In genomic region chr2:140670457-140670856, GRCm38 (mm10) we compare ENCODE assay signal across 7 mouse cellular contexts. TPM values are rescaled to one million over a fixed set of nuclear protein-coding genes. Genes with fewer than 3 reads are reported as not detected.
A peak's percentile ranks its signal among the peaks of the same experiment; 100 is the strongest.
DNase-seq lines count a peak whose midpoint lies in the region; ATAC-seq and TF ChIP-seq lines count a peak whose summit lies in the region.

No protein-coding gene starts in this region.

- H3K27me3 ChIP-seq in limb, embryonic 14.5 days (ENCODE audit: control insufficient read depth, insufficient read depth, low read length) = no peaks in the 10 kb centered on the region
- H3K27me3 ChIP-seq in midbrain, postnatal 0 days (ENCODE audit: insufficient read depth, low read length) = no peaks in the 10 kb centered on the region

- H3K36me3 ChIP-seq in limb, embryonic 14.5 days (ENCODE audit: control insufficient read depth, insufficient read depth, low read length) = no peaks in the 10 kb centered on the region
- no peaks in the 10 kb centered on the region for H3K36me3 ChIP-seq in midbrain, postnatal 0 days (ENCODE audit: insufficient read depth, low read length)

- H3K9ac ChIP-seq in limb, embryonic 14.5 days (ENCODE audit: low read depth, low read length, severe bottlenecking) = peak overlapping the region; percentile 81
- peak overlapping the region; percentile 50 for H3K9ac ChIP-seq in midbrain, postnatal 0 days (replicated peaks; ENCODE audit: low read length, poor library complexity, severe bottlenecking)

- peak overlapping the region; percentile 77 for H3K27ac ChIP-seq in limb, embryonic 14.5 days (replicated peaks; ENCODE audit: low read depth, low read length)
- peak overlapping the region; percentile 81 for H3K27ac ChIP-seq in midbrain, postnatal 0 days (ENCODE audit: low read depth, low read length)

- H3K4me2 ChIP-seq in limb, embryonic 14.5 days (replicated peaks; ENCODE audit: low read depth, low read length, severe bottlenecking) = peak overlapping the region; percentile 53
- peak overlapping the region; percentile 62 for H3K4me2 ChIP-seq in midbrain, postnatal 0 days (ENCODE audit: low read depth, low read length, poor library complexity, severe bottlenecking)

- TF ChIP-seq CTCF in midbrain, postnatal 0 days (IDR thresholded peaks at IDR 0.05) = peak; percentile 38; the same call in 1 of the 2 replicates

- peak; percentile 20; the same call in 1 of the 2 replicates for TF ChIP-seq POLR2A in limb, embryonic 14.5 days (IDR thresholded peaks at IDR 0.05; ENCODE audit: borderline replicate concordance, extremely low read depth, insufficient read depth, insufficient read length)

- DNase-seq in adrenal gland, adult 8-10 months = peak; percentile 15
- DNase-seq in cerebellum, postnatal 10 days = peak; percentile 69 to 79
- peak; percentile 67 to 80 for DNase-seq in frontal cortex, postnatal 36 days (ENCODE audit: low spot score in 2 of 2)
- DNase-seq in kidney, postnatal 10 days = peak; percentile 52
- peak; percentile 60 for DNase-seq in limb, embryonic 14.5 days (ENCODE audit: low spot score)
- peak; percentile 75 for DNase-seq in midbrain, postnatal 0 days (ENCODE audit: low spot score)
- DNase-seq in urinary bladder, postnatal 25 days (ENCODE audit: low spot score) = peak; percentile 27

- H3K4me1 ChIP-seq in limb, embryonic 14.5 days (ENCODE audit: control insufficient read depth, insufficient read depth, low read length) = peaks cover 11% of the 10 kb centered on the region
- H3K4me1 ChIP-seq in midbrain, postnatal 0 days (ENCODE audit: insufficient read depth, low read length) = peaks cover 4% of the 10 kb centered on the region; the same call in 1 of the 2 replicates

- ATAC-seq in limb, embryonic 14.5 days (ENCODE audit: low FRiP score, low read depth) = no peak
- ATAC-seq in midbrain, postnatal 0 days (ENCODE audit: low FRiP score) = peak; percentile 44; the same call in 1 of the 2 replicates

- H3K4me3 ChIP-seq in limb, embryonic 14.5 days (replicated peaks; ENCODE audit: low read length) = peak overlapping the region; percentile 52
- peak overlapping the region; percentile 53 for H3K4me3 ChIP-seq in midbrain, postnatal 0 days (ENCODE audit: low read depth, low read length)

- no peaks in the 10 kb centered on the region for H3K9me3 ChIP-seq in limb, embryonic 14.5 days (ENCODE audit: control insufficient read depth, low read length)
- H3K9me3 ChIP-seq in midbrain, postnatal 0 days (ENCODE audit: low read length) = no peaks in the 10 kb centered on the region

- WGBS in limb, embryonic 14.5 days = 0% methylated on average over 12 of the region's 12 CpGs
- under 1% methylated on average over 12 of the region's 12 CpGs for WGBS in midbrain, postnatal 0 days

RNA-seq across cellular contexts. Expression of gene Flrt3, which starts 0.8 kb away (rescaled TPM):
- total RNA-seq in adrenal gland, adult 8-10 months (2022) = 10 to 100 TPM in 1 of 4 experiments, 1 to 10 TPM in 3; 6.0 to 11.1 (median 7.3) TPM
- polyA plus RNA-seq in limb, embryonic 14.5 days (2012; rRNA removed) = 13.7 and 14.4 TPM in 2 replicates
- 47.6 and 56.2 TPM in 2 replicates for polyA plus RNA-seq in limb, embryonic 14.5 days (2014; fragmentation: Nextera tagmentation; extraction: Ambion mirVana)
- total RNA-seq in midbrain, postnatal 0 days (2014; rRNA removed) = 33.3 and 33.6 TPM in 2 replicates
- polyA plus RNA-seq in midbrain, postnatal 0 days (2015; fragmentation: Nextera tagmentation; extraction: Ambion mirVana) = 22.9 and 25.3 TPM in 2 replicates

Comparison
In these comparisons a context has a peak if more than half of its experiments do, and no peak if none do; other contexts are left out.
1. DNase-seq: peak in every context shown above with its lines; median percentile 75 in midbrain, postnatal 0 days; 74 in cerebellum, postnatal 10 days; 74 in frontal cortex, postnatal 36 days; 60 in limb, embryonic 14.5 days; 52 in kidney, postnatal 10 days; 27 in urinary bladder, postnatal 25 days; 15 in adrenal gland, adult 8-10 months.